Mouse (Mus musculus): ENCODE results near the gene Fmod.

- no peak for TF ChIP-seq POLR2A (IDR thresholded peaks at IDR 0.05; ENCODE audit: control insufficient read depth, low read depth, low read length)
- no peak for TF ChIP-seq CTCF (IDR thresholded peaks at IDR 0.05; ENCODE audit: control insufficient read depth, insufficient read depth, insufficient replicate concordance, low read depth, low read length)
These were observed 29.5 kb downstream of the Fmod start for GRCm38 (mm10) chr1:134066554-134066953.
